Mouse (Mus musculus): ENCODE measurements around the gene Numb.

Numb gene

DNA sequence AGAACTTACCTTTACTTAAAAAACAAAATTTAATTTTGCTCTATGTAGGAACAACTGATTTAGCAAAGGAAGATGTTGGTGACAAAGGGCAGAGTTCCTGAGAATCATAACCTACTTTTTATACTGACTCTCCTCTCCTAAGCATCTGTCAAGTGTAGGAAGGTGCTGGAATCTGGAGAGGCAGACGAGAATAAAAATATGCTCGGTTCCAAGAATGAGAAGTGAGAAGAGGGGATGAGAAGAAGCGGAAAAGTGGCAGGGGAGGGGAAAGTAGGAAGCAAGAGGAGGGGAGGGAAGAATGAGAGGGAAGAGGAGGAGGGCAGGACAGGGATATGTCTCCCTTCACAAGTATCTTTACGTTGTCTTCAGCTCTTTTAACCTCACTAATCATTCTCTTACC is 71.4 kb downstream of the Numb start:
- DNase-seq: no peak

DNA sequence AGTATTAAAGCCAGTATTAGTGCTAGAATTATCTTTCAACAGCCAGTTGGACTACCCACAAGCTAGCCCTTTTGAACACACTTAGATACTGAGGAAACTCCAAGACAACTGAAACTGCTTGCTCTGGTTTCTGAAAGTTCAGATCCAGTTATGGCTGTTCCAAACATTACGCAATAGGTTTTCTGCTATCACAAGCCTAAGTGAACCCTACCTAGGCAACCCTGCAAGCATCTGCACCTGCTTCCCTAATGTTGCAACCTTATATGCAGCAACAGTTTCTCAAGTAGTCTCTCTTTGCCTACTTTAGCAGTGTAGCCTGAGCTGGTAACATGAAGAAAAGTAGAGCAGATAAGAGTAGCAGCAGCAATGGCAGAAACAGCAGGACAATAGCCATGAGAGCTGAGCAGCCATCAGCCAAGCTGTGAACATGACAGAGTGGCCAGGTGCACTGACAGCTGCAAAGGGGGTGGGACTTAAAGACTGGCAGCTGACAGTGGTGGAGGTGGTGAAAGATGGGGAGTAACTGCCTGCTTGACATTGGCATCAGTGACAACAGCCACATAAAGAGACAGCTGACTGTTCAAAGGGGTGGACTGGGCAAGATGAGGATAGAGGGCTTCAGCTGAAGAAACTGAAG is 73.0 kb downstream of the Numb start:
- DNase-seq: no peak

DNA sequence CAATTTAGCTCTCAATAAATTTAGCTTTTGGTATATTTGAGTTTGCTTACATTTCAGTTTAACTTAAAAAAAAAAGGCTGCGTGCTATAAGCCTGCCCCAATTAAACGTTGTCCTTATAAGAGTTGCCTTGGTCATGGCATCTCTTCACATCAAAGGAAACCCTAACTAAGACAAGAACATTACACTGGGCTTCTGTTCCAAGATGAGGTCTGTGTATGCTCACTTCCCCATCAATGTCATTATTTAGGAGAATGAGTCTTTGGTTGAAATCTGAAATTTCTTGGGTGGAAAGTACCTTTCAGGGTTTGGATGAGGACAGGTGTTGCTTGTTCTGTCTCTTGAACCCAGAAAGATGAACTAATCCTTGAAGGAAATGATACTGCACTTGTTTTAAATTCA is 73.9 kb downstream of the Numb start:
- no peak for DNase-seq

DNA sequence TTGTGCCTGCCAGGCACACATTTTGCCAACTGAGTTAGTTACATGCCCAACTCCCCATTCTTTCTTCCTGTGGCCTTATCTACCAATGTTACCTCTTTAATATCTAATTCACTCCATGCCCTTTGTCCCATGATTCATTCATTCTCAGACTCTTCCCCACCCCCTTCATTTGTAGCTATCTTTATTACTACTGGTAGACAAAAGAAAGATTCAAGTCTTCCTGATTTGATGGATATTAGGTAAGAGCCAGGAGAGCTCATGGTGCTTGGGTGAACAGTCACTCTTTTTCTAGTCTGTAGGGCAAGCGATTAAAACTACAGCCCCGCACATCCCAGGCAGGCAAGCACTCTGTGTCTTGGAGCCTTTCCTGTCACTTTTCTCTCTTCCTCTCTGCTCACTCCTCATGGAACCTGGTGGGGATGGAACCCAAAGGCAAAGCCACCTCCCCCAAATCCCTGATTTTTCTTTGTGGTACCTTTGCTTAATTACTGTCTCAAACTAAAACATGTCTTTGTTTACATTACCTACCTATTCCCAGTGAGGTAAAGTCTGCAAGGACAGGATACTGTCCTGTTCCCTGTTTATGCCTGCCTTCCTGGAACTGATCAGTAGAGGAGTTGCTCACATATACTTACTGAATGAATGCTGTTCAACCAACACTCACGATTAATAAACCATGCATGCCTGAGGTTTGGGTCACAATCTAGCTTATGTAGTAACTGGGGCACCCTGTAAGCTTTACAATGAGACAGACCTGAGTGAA is 78.9 kb downstream of the Numb start:
- DNase-seq: no peak

DNA sequence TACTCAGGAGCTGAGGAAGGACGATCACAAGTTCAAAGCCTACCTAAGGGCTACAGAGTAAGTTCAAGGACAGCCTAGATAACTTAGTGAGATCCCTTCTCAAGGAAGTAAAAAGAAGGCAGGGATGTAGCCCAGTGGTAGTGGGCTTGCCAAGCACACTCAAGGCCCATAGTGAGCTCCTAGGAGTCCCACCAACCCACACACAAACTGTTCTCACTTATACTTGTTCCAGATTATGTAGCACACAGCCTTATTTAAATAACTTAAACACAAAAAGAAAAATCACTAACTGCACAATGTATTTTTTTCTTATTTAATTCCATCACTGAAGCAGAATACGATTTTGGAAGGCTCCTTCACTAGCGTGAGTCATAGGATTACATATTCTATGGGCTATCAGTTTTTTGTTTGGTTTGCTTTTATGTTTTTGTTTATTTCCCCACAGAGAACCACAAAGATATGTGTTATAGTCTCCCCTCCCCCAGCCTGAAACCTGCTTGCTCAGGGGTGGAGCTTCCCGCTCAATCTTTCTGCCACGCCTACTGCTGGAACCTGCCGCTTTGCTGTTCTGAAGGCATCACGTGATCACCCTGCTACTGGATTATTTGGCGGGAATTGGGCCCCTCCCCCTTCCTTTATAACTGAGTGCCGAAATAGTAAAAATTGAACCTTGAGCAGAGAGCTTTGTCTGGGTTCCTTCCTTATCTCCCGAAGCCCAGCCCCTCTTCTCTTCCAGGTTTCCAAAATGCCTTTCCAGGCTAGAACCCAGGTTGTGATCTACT is 80.1 kb downstream of the Numb start:
- DNase-seq: no peak

DNA sequence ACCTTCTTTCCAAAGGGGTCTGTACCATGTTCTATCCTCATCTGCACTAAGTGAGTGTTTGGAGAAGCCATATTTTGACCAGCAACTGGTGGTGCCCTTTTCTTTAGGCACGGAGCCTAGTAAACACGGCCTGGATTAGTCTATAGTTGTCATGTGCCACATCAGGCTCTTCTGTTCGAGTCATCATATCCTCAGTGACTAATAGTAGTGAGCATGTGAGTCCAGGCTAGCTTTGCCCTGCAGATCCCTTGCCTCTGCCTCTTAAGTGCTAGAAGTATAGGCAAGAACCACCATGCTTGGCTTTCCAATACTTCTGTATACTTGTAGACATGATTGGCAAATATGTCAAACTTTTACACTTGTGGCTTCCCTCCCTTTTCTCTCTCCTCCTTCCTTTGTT is 87.8 kb downstream of the Numb start:
- no peak for DNase-seq

DNA sequence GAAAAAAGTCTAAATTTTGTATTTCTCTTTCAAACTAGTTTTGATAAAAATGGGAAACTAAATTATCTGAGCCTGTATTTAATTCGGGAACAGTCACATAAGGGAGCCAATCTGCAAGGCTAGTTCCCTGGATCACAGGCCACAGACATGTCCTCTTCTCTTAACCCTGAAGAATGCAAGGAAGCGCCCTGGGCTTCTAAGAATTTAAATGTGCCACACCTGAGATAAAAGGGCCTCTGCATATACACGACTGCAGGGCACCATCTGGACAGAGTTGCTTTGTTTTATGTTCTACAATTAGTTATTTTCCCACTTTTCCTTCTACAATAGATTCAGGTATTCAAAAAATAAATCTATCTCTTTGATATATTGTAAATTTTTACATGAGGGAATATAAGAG is 91.3 kb downstream of the Numb start:
- no peak for DNase-seq

DNA sequence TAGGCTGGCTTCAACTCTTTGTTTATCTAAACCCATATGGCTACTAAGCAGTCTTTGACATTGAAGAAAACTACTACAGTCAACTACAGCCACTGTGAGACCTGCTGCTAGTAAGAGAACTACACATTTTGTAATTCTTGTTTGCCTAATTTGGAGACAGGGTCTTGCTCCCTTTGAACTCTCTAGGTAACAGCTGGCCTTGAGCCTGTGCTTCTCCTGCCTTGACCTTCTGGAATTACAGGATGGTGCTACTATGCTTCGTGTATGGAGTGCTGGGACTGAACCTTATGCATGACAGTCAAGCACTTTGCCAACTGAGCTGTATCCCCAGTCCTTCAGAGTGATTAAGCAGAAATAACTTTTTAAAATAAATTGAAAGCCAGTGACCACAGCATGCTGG is 105.1 kb downstream of the Numb start:
- no peak for DNase-seq

DNA sequence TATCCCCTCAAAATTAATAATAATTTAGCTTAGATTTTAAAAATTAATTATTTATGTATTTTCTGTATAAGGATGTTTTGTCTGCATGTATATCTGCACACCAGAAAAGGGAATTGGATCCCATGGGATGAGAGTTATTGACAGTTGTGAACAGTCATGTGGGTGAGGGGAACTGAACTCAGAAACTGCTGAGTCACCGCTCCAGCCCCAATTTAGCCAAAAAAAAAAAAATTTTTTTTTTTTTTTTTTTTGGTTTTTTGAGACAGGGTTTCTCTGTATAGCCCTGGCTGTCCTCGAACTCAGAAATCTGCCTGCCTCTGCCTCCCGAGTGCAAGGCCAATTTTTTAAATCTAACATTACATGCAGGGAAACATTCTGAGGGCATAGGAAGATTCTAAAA is 109.8 kb downstream of the Numb start:
- DNase-seq: no peak

DNA sequence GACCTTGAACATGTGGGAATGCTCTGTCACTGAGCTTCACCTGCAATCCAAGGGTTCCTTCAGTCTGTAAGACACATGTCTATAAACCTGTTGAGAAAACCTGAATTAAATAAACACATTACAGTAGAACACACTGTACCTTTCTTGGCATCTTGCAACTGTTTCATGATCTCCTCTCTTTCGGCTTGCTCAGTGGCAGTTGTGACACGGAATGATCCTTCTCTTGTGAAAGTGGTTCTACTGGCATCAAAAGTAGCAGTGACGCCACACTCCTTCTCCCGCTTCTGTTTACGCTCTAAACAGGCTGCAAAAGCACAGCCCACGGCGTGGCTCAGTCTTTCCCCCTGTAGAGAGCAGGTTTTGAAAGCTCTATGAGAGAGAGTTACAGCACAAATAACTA is 118.1 kb downstream of the Numb start:
- no peak for DNase-seq

DNA sequence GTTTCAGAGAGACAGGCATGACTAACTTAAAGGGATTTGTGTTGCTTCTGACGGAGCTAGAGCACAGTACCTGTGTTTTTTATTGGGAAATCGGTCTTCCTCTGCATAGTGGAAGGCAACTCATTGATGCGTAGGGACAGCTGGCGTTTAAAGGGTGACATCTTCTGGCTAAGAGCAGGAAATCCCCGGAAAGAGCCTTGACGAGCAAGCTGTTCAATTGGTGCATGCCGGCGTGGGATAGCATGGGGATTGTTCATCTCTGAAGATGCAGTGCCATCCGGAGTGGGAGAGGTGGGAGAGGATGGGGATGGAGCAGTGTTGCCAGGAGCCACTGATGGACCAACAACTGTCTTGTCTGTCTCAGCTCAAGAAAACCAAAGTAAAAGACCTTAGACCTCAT is 120.8 kb downstream of the Numb start:
- no peak for DNase-seq

DNA sequence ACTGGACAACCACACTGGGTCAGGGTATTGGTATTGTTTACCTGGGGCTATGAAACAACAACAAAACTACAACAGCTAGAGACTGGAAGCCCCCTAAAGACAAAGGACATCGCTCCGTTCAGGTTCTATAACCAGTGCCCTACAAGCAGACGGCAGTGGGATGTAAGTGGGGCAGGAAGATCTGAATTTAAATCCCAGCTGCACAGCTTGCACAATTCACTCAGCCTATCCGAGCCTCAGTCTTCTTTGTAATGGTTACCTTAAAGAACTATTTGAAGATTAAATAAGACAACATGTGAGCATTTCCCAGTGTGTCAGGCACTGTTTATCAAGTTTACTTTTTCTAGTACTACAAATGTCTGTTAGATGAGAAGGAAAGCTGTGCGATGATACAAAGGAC is 123.4 kb downstream of the Numb start:
- no peak for DNase-seq

DNA sequence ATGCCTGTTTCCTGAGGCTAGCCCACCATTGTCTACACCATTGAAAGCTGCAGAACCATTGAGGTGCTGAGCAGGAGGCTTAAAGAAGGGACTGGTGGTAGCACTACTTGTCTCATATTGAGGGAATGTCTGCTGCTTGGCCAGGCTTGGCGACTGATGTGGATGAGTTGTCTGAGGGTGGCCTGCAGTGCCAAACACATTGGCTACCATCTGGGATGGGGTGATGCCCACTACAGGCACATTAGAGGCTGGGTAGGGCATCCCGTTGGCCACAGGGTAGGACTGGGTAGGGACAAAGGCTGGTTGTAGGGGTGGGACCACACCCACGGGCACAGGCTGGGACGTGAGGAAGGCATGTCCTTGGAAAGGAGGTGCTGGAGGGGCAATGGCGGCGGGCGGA is 126.1 kb downstream of the Numb start:
- DNase-seq: no peak

DNA sequence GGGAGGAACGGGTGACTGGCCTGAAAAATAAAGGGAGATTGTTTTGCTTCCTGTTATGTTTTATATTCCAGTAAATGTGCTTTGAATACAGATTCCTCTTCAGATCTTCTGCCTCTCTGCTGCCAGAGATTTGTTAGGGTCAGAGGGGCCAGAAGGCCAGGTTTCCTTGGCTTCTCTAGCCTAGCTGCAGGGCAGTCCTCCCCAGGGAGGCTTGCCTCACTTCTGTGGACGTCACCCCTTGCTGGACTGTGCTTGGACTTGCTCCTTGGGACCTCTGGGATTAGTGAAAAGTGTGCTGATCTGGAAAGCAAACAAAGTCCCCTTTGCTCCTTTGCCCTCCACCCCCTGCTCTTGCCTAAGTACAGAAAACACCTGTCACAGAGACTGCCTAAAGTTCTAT is 126.7 kb downstream of the Numb start:
- DNase-seq: no peak

DNA sequence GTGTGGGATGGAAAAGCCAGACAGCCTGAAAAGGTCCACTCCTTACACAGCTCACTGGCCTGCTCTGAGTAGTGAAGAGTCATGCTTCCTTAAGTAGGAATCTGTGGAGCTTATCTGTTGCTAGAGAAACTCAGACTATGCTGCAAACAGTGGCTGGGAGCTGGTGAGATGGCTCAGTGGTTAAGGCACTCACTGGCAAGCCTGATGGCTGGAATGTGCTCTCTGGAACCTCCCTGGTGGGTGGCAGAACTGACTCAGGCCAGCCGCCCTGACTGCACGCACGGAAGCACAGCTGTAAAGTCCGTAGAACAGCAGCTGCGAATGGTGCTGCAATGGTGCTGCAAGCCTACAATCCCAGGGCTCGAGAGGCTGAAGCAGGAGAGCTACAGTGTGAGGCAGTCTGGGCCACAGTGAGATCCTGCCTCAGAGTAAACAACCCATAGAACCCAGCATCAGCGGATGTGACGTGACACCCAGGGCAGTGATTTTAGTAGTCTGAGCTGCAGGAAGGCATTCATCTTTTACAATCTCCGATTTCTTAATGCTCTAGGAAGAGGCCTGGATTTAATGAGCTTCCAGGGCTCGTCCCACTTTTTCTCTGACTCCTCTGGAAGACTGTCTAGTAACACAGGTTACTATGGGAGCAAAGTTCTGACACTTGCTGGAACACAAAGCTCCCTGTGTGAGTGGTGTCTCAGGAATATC is 128.9 kb downstream of the Numb start:
- DNase-seq: no peak

DNA sequence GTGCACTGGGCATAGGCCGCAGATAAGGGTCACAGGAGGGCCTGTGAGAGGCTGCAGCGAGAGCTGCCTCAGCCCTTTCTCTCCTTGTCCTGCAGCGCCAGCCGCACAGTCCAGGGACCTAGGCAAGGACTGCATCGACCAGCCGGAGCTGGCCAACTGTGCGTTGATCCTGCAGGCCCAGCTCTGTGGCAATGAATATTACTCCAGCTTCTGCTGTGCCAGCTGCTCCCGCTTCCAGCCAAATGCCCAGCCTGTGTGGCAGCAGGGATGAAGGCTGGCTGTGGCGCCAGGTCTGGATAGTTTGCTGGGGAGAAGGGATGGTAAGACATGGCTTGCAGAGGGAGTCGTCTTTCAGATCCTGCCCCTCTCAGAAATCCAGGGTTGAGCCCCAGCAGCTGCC is 130.0 kb downstream of the Numb start:
- DNase-seq: no peak

DNA sequence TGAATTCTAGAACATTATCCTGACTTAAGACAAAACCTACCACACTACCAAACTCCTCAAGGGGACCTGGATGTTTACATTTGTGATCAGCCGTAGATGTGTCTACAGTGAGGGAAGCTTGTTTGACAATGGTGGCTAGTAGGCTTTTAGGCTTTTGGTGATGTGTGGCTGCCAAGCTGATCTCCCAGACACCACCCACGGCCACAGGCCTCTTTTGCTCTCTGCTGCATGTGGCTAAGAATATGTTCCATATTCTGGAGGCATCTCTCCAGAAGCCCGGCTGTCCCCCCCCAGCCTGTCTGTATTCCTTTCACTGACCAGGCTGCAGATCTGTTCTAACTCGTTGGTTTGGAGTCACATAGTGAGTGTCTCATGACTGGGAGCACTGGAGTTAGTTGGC is 131.0 kb downstream of the Numb start:
- no peak for DNase-seq

DNA sequence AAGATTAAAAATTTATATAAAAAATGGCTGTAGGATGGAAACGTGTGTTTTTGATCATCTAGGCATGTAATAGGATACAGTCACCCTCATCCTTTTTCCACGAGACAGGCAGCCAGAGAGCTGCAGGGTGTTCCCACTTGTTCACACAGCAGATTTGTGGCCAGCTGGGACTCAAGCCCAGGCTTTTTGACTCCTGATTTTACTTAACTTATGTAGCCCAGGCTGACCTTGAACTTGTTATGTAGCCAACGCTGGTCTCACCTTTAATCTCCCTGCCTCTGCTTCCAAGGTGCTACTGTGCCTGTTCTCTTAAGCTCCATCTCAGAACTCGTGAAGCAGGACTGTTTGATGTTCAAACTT is 132.0 kb downstream of the Numb start:
- no peak for DNase-seq

DNA sequence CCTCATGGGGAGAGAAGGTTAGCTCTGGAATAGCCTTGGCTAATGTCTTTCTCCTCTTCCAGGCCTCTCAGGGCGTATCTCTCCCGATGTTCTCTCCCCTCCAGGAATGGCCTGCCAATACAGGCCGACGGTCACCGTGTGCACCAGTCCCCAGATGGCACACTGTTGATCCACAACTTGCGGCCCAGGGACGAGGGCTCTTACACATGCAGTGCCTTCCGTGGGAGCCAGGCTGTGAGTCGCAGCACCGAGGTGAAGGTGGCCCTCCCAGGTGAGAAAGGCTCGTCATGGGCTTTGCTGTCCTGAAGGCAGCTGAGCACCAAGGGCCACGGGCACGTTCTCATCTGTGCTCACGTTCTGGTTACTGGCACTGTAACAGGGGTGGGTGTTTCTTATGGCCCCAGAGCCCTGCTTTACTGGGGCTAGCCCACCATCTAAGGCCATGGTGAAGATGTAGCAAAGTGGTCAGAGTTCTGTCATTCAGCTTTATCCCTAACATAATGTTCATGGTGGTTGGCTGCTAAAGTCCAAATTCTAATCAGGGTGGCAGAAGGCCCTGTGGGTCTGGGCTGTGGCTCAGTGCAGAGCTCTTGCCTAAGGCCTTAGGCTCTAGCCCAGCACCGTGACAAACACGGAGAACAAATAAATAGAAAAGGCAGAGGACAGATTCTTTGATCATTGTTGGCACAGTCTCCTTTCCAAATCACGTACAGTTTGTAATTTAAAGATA is 132.5 kb downstream of the Numb start:
- no peak for DNase-seq

DNA sequence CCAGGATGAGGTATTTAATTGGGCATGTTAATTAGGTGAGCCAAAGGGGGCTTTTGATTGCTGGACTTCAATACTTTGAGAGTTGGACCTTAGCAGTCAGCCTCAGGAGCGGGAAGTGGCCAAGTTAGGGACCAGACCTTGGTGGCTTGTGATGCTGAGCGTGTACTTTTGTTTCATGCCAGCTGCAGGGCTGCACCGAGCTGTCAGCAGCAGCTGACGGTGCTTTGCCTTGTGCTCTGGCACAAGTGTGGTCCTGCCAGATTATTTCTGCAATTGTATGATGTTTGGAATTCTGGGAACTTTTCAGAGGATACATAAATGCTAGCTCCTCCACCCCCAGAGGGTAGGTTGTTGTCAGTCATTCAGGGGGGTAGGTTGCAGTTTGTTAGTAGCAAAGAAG is 136.4 kb downstream of the Numb start:
- DNase-seq: no peak

DNA sequence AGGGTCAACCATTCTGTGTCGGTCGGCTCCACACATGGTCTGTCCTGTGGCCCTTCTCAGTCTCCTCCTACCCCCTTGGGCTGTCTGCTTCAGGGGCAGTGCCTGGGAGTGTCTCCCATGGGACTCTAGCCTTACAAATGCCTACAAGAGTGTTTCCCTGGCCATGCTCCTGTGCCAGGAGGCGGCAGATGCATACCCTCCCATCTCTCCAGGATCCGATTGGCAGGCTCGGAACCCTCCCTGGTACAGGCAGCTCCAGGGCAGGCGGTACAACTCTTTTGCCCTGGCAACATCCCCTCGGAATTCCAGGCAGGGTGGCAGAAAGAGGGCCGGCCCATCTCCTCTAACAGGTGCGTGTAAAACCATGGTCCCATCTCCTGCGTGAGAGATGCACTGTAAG is 139.1 kb downstream of the Numb start:
- DNase-seq: no peak

DNA sequence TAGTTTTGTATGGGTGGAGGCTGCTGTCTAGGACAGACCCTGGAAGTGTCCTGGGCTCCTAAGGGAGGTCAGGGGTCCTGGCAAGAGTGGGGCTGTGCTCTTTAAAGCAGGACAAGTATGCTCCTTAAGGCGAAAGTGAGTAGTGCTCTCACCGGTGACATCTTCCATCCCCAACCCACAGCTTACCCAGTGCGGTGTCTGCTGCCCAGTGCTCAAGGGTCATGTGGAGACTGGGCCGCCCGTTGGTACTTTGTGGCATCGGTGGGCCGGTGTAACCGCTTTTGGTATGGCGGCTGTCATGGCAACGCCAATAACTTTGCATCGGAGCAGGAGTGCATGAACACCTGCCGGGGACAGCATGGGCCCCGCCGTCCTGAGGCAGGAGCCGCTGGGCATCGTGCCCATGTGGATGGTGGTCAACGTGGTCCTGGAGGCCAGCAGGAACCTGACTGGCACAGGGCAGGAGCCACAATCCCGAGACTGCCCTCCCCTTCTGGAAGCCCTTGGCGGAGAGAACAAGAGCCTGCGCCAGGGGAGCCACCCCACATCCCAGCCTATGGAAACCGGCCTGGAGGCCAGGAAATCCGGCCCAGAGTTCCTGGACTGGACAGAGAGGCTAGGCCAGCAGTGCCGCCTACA is 140.0 kb downstream of the Numb start:
- no peak for DNase-seq

DNA sequence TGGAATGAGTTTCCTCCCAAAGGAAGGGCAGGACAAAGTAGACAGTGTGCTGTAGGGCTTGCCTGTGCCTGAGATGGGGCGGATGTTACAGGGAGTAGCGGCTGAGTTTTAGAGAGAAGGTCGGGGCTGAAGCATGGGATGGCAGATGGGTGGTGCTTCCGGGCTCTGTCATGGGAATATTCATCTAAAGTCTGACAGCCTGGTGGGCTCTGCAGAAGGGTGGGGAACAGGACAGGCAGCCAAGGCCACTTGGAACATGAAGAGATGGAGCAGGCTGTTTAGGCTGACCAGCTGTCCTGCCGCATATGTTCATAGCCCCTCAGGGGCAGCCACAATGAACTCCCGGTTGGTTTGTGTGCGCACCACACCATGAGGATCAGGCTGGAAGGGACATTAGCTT is 140.5 kb downstream of the Numb start:
- no peak for DNase-seq
